Mouse (Mus musculus): Measurements from ENCODE around the gene Rpl37.
A peak's percentile ranks its signal among the peaks of the same experiment; 100 is the strongest.
"Not testable (repeated sequence)": the region's sequence is repeated elsewhere in the genome, so short reads cannot be mapped to it uniquely, and the experiment has no call there.

Gene Rpl37

DNA sequence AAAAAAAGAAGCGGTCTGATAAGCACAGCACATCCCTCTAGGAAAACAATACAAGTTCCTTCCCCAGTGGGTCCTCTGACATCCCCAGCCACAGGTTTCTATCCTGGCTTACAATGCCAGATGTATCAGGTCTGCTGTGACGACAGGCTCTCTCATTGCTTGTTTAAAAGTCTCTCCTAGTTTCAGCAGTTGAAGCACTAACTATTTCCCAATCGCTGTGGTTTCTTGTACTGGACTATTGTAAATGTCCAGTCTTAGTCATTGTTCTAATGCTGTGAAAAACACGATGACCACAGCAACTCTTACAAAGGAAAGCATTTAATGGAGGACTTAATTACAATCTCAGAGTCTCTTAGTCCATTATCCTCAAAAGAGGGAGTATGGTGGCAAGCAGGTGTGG is 10.0 kb downstream of the Rpl37 start:
- DNase-seq, result no peak

DNA sequence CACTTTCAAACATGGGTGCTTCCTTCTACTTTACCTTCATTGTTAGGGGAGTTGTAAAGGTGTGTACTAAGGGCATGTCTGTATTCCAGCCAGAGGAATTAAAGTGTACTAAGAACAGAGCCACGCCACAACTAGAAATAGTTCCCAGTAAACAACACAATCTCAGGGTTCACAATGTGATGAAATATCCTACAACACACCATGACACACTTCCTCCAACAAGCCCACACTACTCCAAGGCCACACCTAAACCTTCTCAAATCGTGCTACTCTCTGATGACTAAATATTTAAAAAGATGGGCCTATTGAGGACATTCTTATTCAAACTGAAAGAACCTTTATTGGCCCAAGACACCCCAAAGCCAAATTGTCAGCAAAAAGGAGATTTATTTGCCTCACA is 11.0 kb downstream of the Rpl37 start:
- DNase-seq, result no peak

DNA sequence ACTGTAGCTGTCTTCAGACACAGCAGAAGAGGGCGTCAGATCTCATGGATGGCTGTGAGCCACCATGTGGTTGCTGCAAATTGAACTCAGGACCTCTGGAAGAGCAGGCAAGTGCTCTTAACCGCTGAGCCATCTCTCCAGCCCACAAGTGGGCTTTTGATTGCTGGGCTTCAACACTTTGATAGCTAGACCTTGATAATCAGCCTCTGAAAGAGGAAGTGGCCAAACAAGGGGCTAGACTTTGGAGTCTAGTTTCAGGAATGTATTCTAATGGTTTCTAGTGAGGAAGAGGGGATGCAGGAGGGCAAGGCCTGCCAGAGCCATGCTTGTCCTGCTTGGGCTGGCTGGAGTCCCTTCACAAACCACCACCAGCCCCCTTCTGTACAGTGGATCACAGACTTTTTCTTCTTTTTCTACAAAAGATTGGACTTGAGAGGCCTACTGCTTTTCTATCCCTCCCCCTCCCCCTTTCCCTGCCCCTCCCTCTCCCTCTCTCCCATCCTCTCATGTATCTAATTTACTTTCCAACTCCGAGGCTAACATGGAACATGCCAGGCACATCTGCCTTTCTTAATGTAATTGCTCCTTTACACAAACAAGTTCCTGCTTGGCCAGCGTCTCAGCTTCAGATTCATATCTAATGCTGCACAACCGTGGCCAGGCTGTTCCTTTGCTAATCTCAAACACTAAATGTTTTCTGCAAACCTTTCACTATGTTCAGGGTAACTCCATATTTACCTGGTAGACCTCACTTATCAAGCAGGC is 11.9 kb downstream of the Rpl37 start:
- DNase-seq, result no peak

DNA sequence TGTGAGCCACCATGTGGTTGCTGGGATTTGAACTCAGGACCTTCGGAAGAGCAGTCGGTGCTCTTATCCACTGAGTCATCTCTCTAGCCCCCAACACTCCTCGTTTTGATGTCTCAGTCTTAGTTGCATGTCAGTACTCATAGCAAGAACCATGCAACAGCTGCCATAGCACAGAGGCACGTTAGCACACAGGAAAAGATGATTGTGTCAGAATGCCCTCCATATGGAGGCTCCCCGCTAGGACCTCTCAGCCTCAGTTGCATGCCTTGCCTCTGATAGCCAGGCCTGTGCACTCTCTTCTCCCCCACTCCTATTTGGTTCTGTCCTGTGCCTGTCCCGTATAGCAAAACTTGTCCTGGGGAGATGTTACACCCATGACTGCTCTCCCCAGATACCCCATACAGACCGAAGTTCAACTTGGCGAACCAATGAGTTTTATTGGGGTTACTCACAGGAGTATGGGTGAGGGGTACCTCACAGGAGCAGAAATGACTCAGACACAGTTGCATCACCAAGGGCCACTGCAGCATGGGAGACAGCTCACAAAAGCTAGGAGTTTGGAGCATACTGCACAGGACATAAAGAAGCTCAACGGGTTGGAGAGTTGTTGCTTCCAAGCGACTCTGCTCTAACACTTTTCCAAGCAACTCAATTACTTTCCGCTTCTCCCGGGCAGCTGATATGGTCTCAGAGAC is 12.8 kb downstream of the Rpl37 start:
- no peak for DNase-seq

DNA sequence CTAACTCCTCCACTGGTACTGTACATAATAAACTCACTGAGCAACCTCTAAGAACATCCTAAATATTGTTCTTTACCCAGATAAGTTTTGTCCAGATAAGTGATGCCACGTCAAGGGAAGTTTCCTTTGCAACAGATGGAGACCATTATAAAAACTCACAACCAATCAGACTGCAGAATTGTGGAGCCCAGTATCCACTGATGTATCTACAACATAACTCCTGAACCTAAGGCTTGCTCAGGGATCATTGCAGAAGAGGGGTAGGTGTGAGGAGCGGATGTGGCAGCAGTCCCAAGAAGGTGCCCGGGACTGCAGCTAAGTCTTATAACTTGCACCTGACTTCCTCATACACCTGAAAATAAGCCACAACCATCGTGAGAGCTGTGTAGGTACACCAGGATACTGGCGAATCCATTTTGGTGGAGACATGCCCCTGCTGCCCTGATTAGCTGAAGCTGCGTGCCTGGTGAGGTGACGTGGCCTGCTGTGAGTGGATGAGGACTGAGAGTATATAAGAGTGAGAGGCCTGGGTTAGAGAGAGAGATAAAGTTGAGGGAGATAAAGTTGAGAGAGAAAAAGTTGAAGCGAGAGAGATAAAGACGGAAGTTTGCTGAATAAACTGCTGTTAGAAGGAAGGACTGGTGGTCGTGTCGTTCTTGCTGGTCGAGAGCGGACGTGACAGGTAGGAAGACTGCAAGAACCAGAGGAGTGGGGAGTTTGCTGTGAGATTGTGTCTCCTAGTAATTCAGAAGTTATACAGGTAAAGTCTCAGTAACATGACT is 14.6 kb downstream of the Rpl37 start:
- DNase-seq, result not testable (repeated sequence)

DNA sequence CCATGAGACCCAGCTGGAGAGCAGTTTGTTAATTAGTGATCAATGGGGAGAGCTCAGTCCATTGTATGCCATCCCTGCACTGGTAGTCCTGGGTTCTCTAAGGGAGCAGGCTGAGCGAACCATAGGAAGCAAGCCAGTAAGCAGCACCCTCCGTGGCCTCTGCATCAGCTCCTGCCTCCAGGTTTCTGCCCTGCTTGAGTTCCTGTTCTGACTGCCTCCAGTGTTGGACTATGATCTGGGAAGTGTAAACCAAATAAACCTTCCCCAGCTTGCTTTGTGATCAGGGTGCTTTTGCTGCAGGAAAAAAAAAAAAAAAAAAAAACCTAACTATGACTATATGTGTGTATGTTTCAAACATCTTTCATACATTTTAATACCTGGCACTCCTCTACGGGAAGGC is 16.9 kb downstream of the Rpl37 start:
- DNase-seq, result no peak

DNA sequence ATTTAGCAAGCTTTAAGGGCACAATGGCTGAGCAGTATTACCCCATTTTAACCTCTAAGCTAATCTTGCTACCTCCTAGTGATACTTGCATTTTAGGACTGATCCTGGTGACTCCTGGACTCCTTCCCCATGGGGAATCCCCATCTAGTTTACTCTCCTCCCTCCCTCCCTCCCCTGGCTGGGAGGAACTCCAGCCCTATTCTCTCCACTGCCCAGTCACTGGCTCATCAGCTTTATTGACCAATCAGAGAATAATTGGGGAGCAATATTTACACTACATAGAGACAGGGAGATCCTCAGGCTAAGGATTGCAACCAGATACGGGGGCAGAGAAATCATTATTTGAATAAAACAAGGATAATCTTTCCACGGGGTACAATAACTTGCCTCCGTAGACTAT is 17.7 kb downstream of the Rpl37 start:
- DNase-seq, result no peak

DNA sequence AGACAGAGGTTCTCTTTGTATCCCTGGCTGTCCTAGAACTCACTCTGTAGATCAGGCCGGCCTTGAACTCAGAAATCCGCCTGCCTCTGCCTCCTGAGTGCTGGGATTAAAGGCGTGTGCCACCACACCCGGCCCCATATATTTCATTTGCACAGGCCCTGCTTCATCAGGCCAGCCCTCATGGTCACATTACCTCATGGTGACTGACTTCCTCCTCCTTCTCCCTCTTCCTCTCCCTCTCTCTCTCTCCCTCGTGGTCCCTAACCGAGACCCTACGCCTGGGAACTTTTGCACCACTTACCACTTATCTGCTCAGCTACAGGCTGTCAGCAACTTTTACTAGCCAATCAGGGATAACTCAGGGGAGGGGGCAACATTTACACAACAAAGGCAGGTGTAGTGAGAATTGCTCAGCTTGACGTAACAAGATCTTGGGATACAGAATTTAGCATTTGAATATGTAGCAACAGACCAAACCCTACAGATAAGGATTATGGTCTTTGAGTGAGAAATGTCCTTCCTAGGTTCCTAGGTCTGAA is 18.6 kb downstream of the Rpl37 start:
- no peak for DNase-seq

DNA sequence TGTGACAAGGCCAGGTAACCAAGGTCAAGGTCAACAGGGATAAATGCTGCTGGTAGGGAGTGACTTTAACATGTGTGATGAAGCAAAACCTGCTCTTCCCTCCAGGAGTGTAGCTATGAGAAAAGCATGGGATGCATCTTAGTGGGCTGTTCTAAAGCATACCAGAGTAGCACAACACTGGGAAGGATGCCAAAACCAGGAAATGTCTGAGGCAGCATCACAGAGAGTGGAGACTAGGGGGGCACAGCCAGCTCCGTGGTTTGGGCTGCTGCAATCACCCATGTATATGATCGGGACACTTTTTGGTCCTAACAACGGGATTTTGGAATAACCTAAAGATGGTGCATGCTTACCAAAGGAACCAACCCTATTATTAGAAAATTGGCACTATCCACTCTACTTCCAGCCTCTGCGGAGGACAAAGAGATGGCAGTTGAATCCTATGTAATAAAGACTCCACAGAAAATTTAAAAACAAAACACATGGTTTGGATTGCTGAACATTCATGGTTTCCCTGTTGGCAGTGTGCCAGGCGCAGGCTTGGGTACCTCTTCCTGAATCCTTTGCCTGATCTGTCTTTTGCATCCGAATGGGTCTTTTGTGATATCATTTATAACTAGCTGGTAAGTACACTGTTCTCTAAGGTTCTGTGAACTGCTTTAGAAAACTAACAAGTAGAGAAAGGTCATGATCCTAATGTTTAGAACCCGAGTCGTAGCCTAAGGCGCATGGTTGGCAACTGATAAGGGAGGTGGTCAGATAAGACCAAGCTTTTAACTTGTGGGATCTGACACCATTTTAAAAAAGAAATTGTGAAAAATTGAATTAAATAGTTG is 21.8 kb downstream of the Rpl37 start:
- DNase-seq, result no peak

DNA sequence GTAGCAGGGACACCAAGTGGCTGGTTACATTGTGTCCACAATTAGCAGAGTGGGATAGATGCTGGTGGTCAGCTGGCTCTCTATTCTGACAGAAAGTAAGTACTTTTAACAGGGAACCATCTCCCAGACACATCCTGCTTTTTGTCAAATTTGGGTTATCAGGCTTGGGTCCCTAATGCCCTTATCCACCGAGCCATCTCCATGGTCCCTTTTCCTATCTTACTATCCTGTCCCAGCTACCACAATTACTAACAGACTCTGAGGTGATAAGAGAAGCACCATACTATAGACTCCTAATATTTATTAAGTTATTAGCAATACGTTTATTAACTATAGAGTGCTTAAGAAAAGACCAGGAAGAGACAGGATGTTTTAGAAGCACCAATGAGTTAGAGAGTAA is 22.9 kb downstream of the Rpl37 start:
- no peak for DNase-seq

DNA sequence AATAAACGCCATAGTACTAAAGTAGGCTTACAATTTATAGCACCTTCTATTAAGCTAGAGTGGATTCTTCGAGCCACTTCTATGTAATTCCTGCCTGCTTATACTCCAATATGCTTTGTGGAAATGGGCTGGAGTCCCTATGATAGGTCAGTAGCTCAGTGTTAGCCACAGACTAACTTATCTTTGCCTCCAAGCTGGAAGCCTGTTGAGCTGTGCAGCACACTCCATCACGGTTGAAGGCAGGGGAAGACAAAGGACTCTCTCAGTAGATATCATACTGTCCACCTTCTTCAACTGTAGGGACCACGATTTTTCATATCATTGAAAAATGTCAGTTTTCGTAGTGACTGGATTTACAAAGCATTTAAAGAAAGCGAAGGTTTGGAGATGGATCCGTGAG is 23.4 kb downstream of the Rpl37 start:
- no peak for DNase-seq

DNA sequence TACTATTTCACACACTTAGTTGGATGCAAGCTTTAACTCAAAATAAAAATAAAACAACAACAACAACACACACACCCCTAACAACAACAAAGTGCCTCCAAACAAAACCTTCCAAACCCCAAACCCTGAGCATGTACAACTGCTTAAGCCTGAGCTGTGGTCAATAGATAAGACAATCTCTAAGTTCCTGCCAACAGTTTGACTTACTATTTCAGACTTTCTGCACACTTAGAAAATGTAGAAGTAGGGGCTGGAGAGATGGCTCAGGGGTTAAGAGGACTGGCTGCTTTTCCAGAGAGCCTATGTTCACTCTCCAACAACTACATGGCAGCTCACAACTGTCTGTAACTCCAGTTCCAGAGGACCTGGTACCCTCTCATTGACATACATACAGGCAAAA is 23.9 kb downstream of the Rpl37 start:
- no peak for DNase-seq

DNA sequence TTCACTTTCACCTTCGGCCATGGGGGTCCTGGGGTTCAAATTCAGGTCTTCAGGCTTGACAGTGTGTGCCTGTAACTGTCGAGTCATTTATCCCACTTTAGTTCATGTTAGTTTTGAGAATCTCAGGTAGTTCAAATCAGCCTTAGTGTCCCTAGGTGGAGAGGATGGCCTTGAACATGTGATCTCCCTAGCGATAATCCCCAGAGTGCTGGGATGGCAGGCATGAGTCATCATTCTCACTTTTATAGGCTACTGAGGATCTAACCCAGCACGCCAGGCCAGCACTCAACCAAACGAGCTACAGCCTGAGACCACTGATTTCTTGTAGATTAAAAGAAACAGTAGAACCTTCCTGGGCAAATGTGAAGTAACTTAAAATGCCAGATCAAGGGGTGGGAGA is 25.6 kb downstream of the Rpl37 start:
- no peak for DNase-seq

DNA sequence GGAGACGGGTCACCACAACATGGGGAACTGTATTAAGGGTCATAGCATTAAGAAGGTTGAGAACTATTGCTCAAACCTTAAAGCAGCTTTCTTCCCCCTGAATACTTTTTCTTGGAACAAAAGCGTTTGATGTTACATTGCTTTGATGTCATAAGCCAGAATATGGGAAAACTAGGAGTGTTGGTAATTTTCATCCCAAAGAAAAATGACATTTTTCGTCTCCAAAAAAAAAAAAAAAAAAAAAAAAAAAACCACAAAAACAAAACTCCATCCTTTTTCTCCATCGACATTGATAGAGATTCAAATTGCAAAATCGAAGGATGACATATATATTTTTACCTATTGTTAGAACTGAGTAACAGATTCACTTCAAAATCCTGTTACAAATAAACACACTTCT is 26.3 kb downstream of the Rpl37 start:
- no peak for DNase-seq

DNA sequence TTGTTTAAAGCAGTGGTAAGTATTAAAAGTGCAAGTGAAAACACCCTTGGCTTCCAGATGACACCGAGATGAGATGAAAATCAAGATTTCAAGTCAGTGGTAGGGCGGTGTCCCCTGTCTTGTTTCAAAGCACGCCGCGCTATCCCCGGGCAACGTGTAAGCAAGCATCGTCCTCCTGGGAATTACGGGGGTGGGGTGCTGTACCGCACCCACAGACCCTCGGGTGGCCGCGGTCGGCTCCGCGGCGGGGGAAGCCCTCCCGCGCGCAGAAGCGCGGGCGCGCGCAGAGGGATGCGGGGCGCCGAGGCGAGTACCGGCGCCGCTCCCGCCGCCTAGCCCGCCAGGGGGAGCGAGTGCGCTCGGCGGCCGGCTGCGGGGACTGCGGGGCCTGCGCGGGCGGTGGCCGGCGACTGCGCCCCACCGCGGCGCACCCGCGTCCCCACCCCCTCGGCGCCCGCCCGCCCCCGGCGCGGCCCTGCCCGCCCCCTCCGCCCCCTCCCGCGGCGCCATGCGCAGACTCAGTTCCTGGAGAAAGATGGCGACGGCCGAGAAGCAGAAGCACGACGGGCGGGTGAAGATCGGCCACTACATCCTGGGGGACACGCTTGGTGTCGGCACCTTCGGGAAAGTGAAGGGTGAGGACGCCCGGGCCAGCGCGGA is 27.0 kb downstream of the Rpl37 start, which contains the start of gene Prkaa1:
Gene Prkaa1 (plus strand): TSS at position 501 of the 660 bp plus-strand sequence.
- peak; percentile 77 for DNase-seq

DNA sequence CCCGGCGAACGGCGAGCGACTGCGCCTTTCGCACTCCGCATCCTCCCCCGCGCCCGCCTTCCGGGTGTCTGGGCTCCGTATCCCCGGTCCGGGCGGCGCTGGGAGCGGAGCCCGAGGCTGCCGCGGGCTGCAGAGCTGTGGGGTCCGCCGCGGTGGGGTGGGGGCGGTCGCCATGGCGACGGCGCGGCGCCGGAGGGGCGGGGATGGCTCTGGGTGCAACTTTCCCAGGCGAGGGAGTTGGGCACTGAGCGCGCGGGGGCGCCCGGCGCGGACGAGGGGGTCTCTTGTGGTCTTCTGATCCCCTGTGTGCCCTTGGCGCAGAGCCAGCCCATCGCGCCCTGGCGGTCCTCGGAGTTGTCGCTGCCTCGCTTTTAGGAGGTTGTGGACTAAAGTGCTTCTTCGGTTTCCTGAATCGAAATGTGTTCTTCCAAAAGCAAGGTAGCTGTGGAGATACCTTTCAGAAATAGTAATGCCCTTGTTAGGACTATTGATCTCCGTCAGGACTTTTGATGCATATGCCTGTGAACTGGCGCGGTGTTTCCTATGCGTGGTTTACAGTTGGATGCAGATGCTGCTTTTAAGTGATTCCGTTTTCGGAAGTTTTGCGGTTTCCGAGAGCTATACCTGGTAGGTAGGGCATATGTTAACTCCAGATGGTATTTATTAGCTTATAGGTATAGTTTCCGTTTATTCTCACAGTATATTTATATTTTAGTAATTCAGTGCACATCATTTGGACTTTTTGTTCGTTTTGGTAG is 27.8 kb downstream of the Rpl37 start:
- peak; percentile 65 for DNase-seq

DNA sequence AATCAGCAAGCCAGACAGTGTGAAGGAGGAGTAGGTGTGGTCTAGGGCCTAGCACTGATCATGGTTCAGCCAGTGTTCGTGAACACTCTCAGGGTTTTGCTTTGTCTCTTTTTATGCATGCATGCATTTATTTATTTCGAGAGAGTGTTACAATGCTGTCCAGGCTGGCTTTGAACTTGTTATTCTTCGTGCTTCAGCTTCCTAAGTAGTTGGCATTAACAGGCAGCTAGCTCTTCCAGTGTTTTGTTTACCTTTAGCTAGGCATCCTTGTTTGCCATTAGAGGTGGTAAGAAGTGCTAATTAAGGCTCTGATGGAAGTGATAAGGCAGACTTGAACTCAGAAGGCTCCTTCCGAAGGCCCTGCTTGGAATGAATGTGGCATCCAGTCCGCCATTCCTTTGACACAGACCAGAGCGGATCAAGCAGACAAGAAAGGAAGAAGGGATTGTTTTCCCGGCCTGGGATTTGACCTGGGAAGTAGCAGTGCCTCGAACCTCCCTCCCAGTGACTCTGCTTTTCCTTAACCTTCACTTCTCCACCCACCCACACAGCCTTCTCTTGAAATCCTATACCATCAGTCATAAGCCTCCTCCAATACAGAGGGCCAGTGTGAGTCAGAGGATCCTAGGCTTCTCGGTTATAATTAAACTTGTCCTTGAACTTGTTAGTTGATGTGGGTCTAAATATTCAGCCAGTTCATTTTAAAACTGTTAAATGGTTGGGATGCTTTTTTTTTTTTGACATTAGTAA is 28.9 kb downstream of the Rpl37 start:
- no peak for DNase-seq

DNA sequence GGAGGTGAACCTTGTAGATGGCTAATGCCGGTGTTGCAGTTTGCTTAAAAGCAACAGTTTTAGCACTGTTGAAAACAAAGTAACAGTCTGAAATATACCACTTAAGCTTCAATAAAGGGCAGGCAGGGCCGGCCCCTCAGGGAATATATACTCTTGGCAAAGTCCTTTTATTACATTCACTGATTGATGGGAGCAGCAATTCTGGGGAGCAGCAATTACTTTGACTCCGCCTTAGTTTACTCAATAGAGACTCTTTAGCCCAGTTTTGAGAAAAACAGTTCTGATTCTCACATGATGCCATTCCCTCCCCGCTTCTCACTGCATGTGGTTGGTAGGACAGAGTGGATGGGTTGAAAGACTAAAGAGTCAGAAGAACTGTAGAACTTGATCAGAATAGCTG is 32.7 kb downstream of the Rpl37 start:
- DNase-seq, result no peak

DNA sequence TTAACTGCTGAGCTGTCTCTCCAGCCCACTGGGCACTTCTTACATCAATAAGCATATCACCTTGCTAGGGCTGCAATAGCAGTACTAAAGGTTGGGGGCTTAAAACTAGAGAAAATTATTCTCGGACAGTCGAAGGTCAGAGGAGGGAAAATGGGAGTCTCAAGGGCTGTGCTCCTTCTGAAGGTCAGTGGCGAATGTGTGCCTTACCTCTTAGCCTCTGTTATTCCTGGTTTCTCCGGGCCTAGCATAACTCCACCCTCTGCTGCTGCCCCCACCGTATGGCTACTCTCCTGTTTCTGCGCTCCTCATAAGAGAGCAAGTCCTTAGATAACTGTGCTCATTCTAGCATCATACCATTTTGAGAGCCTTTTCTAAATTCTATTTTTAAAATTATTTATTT is 35.7 kb downstream of the Rpl37 start:
- no peak for DNase-seq

DNA sequence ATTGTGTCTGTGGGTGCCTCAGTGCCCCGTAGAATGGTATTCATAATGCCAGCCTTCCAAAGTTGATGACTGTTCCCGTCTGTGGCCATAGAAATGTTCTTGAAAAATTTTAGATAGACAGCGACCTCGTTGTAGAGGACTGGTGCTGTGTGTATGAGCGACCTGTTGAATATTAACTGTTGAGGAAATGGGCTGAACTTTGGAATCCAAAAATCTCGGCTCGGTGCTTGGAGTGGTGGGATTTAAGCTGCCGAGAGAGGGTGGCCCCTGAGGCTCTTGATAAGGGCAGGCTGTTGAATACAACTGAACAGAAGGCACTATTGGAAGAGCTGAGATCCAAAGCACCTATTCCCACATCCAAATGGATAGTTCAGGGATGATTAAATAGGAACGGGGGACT is 38.2 kb downstream of the Rpl37 start:
- DNase-seq, result no peak
